Mouse (Mus musculus) limb, embryonic 12.5 days (tissue): ENCODE data around the gene Tmem132c. TPM values are rescaled to one million over a fixed set of nuclear protein-coding genes. Genes with fewer than 3 reads are reported as not detected.

Experiments
- ATAC-seq: fragments of 200-750 bp; cut with Nextera tagmentation; 2 replicates; pipeline ENCODE4 v1.8.0; 2017; ENCODE audit warnings: low read depth, moderate TSS enrichment; ENCODE audit not compliant: insufficient number of reproducible peaks, insufficient read depth, low FRiP score, low TSS enrichment
- H3K27ac ChIP-seq: fragments of 300-500 bp; sonication (generic); 2 replicates; pipeline ENCODE4 v1.5.1; 2016; ENCODE audit warnings: mild to moderate bottlenecking, moderate library complexity
- H3K27me3 ChIP-seq: fragments of 300-500 bp; sonication (generic); 2 replicates; pipeline ENCODE4 v1.6.1; 2016; ENCODE audit warnings: mild to moderate bottlenecking, moderate library complexity
- H3K36me3 ChIP-seq: fragments of 300-500 bp; sonication (generic); 2 replicates; pipeline ENCODE4 v1.6.1; 2016; ENCODE audit warnings: mild to moderate bottlenecking, moderate library complexity
- H3K4me1 ChIP-seq: fragments of 300-500 bp; sonication (generic); replicated peaks from 2 replicates; pipeline ENCODE4 v1.6.1; 2016
- H3K4me2 ChIP-seq: fragments of 300-500 bp; sonication (generic); 2 replicates; pipeline ENCODE4 v1.6.1; 2016; ENCODE audit warnings: mild to moderate bottlenecking, moderate library complexity
- H3K4me3 ChIP-seq: fragments of 300-500 bp; sonication (generic); replicated peaks from 2 replicates; pipeline ENCODE4 v1.5.1; 2016; ENCODE audit warnings: mild to moderate bottlenecking
- H3K9ac ChIP-seq: fragments of 300-500 bp; sonication (generic); replicated peaks from 2 replicates; pipeline ENCODE4 v1.6.1; 2016; ENCODE audit warnings: mild to moderate bottlenecking, moderate library complexity
- H3K9me3 ChIP-seq: fragments of 300-500 bp; sonication (generic); 2 replicates; pipeline ENCODE4 v1.6.1; 2016; ENCODE audit warnings: mild to moderate bottlenecking, moderate library complexity
- WGBS: fragments of 180-500 bp; shearing (Covaris S2); methylation state at CpG from one replicate; pipeline ENCODE4 v1.1.7; 2016; 5-methylcytosine and 5-hydroxymethylcytosine counted together
- polyA plus RNA-seq: library from polyadenylated mRNA; unstranded; fragments of >200 nt; fragmentation: Nextera tagmentation; extraction: Ambion mirVana; gene quantifications from 2 replicates; pipeline ENCODE4 v1.2.1, GENCODE M21; 2016

Tmem132c gene
- polyA plus RNA-seq, 1 experiment from 2014 or later = 48.0 TPM

DNA sequence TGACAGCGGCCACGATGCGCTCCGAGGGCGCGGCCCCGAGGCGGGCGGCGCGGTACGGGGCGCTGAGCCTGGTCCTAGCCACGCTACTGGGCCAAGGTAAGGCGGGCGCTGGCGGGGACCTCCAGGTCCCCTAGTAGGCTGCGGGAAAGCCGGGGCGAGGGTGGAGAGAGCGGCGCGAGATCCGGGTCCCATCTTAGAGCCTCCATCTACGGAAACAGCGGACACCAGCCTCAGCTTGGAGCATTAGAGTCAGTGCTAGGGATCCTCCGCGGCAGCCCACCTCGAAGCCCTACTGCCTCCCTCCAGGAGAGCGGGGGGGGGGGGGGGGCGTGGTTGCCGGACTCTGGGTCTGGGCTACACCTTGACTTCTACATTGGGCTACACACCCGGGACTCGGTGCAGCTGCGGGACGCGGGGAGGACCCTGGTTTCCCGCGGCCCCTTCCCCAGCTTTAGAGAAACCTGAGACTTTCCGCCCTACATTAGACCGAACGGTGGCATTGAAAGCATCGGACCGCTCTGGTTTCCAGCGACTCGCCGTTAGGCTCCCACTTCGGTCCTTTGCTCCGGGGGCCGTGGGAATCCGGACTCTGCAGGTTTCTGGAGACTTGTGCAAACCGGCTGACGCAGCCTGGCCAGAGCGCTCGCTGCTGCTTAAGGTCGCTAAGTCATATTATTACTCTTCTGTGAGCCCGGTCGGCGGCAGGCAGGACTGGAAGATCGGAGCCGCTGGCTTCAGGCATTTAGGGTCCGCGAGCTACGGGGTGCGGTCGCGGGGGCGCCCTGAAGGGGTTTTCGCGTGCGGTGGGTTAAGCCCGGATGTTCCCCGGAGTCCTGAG is 536 bp downstream of the Tmem132c start:
- under 1% methylated on average over 62 of the region's 73 CpGs for WGBS
- ATAC-seq = peak; percentile 69
- peaks cover 37% of the 10 kb centered on the region for H3K4me1 ChIP-seq

DNA sequence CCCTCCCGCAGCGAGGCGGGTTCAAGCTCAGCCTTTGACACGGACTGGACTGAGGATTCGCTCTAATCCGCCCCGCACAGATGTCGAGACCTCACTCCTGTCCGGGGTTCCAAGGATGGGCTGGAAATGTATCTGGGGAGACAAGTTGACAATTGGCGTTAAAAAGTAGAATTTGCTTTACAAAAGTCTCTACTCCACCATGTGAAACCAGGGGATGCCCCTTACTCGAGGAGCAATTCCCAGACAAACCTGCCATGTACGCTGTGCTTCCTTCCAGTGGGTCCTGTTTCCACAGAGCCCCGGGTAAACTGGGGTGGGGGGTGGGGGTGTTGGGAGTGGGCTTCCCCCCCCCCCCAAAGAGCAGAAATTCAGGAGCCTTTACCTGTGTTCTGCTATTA is 1.2 kb downstream of the Tmem132c start:
- Histone ChIP-seq H3K27ac (peak overlapping the region; percentile 86), H3K9me3 (peaks cover 9% of the 10 kb centered on the region; the same call in 1 of the 2 replicates), H3K4me3 (peak overlapping the region; percentile 75), H3K9ac (peak overlapping the region; percentile 75), H3K4me1 (peaks cover 35% of the 10 kb centered on the region), H3K27me3 (peaks cover 14% of the 10 kb centered on the region), H3K4me2 (peak overlapping the region; percentile 85), H3K36me3 (no peaks in the 10 kb centered on the region)
- under 1% methylated on average over 13 of the region's 13 CpGs for WGBS
- ATAC-seq = no peak

More for the DNA sequence above, 536 bp downstream of the Tmem132c start:
- H3K9me3 ChIP-seq = peaks cover 9% of the 10 kb centered on the region; the same call in 1 of the 2 replicates
- H3K27ac ChIP-seq = peak overlapping the region; percentile 86
- peak overlapping the region; percentile 75 for H3K9ac ChIP-seq
- peak overlapping the region; percentile 85 for H3K4me2 ChIP-seq
- no peaks in the 10 kb centered on the region for H3K36me3 ChIP-seq
- H3K27me3 ChIP-seq = peaks cover 14% of the 10 kb centered on the region
- H3K4me3 ChIP-seq = peak overlapping the region; percentile 75

DNA sequence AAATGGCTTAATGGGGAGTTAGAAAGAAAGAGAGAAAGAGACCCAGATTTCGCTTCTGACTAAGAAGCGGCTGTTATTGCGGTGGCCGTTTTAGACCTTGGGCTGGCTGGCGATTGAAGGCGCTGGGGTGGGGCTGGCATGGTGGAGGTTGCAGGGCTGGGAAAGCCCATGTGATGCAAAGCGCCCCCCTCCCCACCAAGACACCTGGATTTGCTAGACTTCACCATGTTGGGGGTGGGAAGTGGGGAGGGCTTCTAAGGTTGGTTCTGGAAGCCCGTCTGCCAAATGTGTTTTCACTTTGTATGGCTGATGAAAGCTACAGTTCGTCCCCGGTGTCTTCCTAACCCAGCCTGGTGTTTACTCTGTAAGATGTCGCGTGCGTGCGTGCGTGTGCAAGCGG is 1.6 kb downstream of the Tmem132c start:
- H3K36me3 ChIP-seq = no peaks in the 10 kb centered on the region
- peak overlapping the region; percentile 86; the same call in 1 of the 2 replicates for H3K27ac ChIP-seq
- WGBS = 2% methylated on average over 16 of the region's 16 CpGs
- no peak for ATAC-seq
- H3K9ac ChIP-seq = peak overlapping the region; percentile 75
- peaks cover 9% of the 10 kb centered on the region; the same call in 1 of the 2 replicates for H3K9me3 ChIP-seq
- H3K4me2 ChIP-seq = peak overlapping the region; percentile 85
- H3K4me1 ChIP-seq = peaks cover 35% of the 10 kb centered on the region
- peaks cover 14% of the 10 kb centered on the region for H3K27me3 ChIP-seq
- H3K4me3 ChIP-seq = peak overlapping the region; percentile 75

DNA sequence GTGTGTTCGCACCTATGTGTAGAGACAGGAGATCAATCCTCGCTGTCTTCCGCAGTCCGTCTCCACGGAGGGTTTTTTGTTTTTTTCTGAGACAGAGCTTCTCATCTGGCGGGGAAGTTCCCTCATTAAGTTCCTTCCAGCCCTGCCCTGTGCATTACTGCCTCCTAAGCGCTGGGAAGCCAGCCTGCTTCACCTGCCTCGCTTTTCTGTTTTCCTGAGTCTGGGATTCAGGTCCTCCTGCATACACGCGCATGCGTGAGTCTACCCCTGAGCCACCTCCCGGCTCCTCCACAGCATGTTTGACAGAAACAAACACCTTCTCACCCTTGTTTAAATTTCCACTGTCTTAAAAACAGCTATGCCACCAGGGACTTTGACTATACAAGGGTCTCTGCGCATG is 2.0 kb downstream of the Tmem132c start:
- ATAC-seq = no peak
- H3K27me3 ChIP-seq = peaks cover 14% of the 10 kb centered on the region
- H3K9ac ChIP-seq = peak overlapping the region; percentile 75
- H3K4me2 ChIP-seq = peak overlapping the region; percentile 85
- peaks cover 35% of the 10 kb centered on the region for H3K4me1 ChIP-seq
- 7% methylated on average over 13 of the region's 13 CpGs for WGBS
- peaks cover 6% of the 10 kb centered on the region; the same call in 1 of the 2 replicates for H3K9me3 ChIP-seq
- peak overlapping the region; percentile 86; the same call in 1 of the 2 replicates for H3K27ac ChIP-seq
- no peaks in the 10 kb centered on the region for H3K36me3 ChIP-seq
- H3K4me3 ChIP-seq = peak overlapping the region; percentile 75

DNA sequence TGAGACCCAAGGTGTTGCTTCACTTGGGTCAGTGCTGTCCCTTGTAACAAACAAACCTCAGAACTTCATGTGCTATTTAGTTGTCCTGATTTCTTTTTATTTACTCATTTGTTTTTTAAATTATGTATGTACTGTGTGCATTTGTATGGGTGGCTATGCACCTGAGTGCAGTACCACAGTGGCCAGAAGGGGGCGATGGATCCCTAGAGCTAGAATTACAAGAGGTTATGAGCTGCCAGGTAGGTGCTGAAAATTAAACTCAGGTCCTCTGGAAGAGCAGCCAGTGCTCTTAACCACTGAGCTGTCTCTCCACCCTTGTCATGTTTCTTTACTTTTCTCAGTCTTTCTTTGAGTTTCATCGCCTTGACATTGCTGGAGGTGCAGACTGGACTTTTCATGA is 11.7 kb downstream of the Tmem132c start:
- Histone ChIP-seq H3K9me3 (peaks cover 12% of the 10 kb centered on the region; the same call in 1 of the 2 replicates), H3K27me3 (no peaks in the 10 kb centered on the region), H3K9ac (no peak overlapping the region), H3K4me3 (no peak overlapping the region), H3K36me3 (0 out of 2 replicates have a peak, but pooled peaks cover 10% of the 10 kb centered on the region), H3K4me2 (no peak overlapping the region), H3K27ac (no peak overlapping the region), H3K4me1 (peaks cover 12% of the 10 kb centered on the region)
- no peak for ATAC-seq
- WGBS = 62% methylated on average over 2 of the region's 2 CpGs

DNA sequence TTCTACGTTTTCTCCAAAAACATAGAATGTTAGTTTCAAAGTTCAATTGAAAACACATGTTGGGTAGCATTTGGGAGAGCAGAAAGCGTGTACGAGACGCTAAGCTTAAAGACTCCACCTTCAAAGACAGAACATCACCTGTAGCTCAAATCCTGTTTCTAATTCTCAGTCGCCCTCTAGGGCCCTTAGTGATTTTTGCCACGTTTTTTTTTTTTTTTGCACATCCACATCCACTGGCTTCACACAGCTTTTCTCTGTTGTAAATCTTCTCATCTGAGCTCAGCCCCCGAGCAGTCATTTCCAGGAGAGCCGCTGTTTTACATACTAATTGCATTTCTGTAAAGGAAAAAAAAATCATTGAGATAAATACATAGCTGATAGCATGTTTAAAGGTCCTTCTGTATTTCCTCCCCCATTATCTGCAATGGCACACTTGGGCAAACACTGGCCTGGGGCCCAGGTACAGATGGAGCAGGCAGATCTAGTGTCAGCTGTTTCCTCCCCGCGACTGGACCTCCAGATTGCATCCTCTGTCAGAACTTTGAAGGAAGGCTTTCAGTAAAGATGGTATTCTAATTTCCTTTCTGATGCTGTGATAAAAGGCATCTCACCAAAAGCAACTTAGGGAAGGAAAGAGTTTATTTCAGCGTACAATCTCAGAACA is 15.5 kb downstream of the Tmem132c start:
- WGBS = 49% methylated on average over 11 of the region's 11 CpGs
- Histone ChIP-seq H3K4me2 (no peak overlapping the region), H3K27ac (no peak overlapping the region), H3K4me3 (no peak overlapping the region), H3K9me3 (peaks cover 12% of the 10 kb centered on the region; the same call in 1 of the 2 replicates), H3K9ac (no peak overlapping the region), H3K36me3 (peaks cover 19% of the 10 kb centered on the region; the same call in 1 of the 2 replicates), H3K27me3 (no peaks in the 10 kb centered on the region), H3K4me1 (peaks cover 16% of the 10 kb centered on the region)
- ATAC-seq = no peak

DNA sequence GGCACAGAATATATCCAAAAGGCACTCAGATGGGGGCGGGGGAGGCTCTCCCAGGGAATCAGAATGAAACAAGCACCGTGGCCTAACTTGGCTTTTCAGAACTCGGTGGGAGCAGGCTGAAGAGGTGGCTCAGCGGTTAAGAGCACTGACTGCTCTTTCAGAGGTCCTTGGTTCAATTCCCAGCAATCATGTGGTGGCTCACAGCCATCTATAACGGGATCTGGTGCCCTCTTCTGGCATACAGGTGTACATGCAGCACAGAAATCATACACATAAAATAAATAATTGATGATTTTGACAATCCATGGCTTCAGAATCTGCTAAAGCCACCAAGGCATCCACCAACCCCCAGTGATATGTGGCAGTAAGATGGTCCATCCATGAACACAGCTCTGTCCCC is 20.5 kb downstream of the Tmem132c start:
- Histone ChIP-seq H3K36me3 (peaks cover 12% of the 10 kb centered on the region; the same call in 1 of the 2 replicates), H3K9me3 (no peaks in the 10 kb centered on the region), H3K9ac (no peak overlapping the region), H3K27me3 (no peaks in the 10 kb centered on the region), H3K4me1 (peaks cover 24% of the 10 kb centered on the region), H3K4me2 (no peak overlapping the region), H3K4me3 (no peak overlapping the region), H3K27ac (no peak overlapping the region)
- 88% methylated on average over 5 of the region's 5 CpGs for WGBS
- ATAC-seq = no peak

DNA sequence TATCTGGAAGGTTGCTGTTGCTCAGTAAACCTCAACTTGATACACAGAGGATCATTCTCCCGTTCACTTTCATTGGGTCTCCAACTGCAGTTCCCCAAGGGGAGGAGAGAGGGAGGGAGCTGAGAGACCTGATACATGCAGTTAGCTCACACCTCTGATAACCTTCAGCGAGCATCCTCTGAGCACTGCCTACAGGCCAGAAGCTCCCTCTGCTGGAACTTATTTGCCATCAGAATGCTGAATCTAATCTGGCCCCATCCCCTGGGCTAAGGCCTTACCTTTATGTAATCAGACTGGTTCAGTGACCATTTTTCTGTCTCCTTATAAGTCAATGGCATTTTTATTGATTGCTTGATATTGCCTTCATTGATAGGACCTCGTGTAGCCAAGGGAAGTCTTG is 29.5 kb downstream of the Tmem132c start:
- no peaks in the 10 kb centered on the region for H3K27me3 ChIP-seq

DNA sequence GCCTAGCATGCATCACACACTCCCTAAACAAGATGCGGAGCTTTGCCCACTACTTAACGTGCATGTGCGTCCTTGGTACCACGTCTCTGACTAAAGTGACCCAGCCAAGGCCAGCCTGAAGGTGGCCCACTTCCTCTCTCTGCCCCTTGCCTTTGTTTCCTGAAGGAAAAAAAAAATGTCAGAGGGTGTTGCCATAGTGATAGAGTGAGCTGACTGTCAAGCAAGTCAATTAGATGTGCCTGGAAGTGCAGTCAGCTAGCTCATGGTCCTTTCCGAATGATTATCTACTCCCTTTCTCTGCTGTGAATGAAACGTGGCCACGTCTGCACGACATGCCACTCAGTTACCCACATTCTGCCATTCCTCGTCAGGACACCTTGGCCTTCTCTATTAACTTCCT is 37.9 kb downstream of the Tmem132c start:
- H3K4me2 ChIP-seq = no peak overlapping the region
- no peaks in the 10 kb centered on the region for H3K9me3 ChIP-seq
- no peak overlapping the region for H3K27ac ChIP-seq
- H3K27me3 ChIP-seq = no peaks in the 10 kb centered on the region
- ATAC-seq = no peak
- peaks cover 5% of the 10 kb centered on the region; the same call in 1 of the 2 replicates for H3K4me1 ChIP-seq
- H3K9ac ChIP-seq = no peak overlapping the region
- no peaks in the 10 kb centered on the region for H3K36me3 ChIP-seq
- no peak overlapping the region for H3K4me3 ChIP-seq
- 88% methylated on average over 9 of the region's 9 CpGs for WGBS

More for the DNA sequence above, 29.5 kb downstream of the Tmem132c start:
- Histone ChIP-seq H3K9me3 (no peaks in the 10 kb centered on the region), H3K4me3 (no peak overlapping the region), H3K4me1 (no peaks in the 10 kb centered on the region), H3K36me3 (peaks cover 13% of the 10 kb centered on the region; the same call in 1 of the 2 replicates), H3K4me2 (no peak overlapping the region), H3K27ac (no peak overlapping the region), H3K9ac (no peak overlapping the region)
- no peak for ATAC-seq
- 62% methylated on average over 3 of the region's 3 CpGs for WGBS

DNA sequence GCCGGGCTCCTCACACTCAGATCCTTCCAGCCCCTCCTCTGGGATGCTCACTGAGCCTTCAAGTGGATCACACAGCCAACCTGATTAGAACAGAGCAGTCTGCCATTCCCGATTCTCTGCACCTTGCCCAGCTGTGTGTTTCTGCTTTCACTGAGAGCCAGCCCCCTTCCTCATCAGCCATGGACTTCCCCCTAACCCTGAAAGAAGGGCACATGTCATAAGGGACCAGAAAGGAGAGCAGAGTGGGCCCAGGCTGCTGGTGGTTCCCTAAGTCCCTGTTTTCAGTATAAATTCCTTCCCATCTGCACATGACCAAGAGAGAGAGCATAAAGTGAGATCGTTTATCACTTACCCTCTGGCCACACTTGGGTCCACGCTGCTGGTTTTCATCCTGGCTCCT is 39.6 kb downstream of the Tmem132c start:
- Histone ChIP-seq H3K4me2 (no peak overlapping the region), H3K36me3 (0 out of 2 replicates have a peak, but pooled peaks cover 3% of the 10 kb centered on the region), H3K27me3 (no peaks in the 10 kb centered on the region), H3K27ac (no peak overlapping the region), H3K9ac (no peak overlapping the region), H3K4me1 (peaks cover 5% of the 10 kb centered on the region; the same call in 1 of the 2 replicates), H3K9me3 (no peaks in the 10 kb centered on the region), H3K4me3 (no peak overlapping the region)
- 60% methylated on average over 4 of the region's 4 CpGs for WGBS
- ATAC-seq = no peak

DNA sequence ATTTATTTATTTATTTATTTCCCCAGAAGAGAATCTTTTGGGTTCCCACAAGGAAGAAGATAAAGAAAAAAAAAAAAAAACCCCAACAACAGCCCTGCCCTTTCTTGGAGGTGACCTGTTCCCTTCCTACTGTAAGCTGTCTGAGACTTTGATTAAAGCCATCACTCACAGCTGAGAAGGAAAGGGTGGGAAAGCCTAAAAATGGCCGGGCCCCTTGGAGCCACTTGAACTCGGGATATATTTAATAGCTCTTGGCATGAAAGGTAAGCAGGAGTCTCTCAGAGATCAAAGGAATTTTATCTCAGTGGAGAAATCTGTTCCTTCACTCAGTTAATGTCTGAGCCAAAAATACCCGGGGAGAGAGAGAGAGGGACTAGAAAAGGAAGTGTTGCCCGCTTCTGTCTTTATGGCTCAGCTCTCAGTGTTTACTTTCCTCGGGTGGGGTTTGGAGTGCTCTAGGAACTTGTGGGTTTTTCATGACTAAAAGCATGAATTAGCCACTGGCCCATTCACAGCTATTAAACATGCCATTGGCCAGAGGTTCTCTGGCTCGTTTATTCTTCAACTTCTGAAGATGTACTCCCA is 41.0 kb downstream of the Tmem132c start:
- 20% methylated on average over 6 of the region's 6 CpGs for WGBS
- ATAC-seq = no peak
- H3K9ac ChIP-seq = no peak overlapping the region

More for the DNA sequence above, 41.0 kb downstream of the Tmem132c start:
- H3K4me2 ChIP-seq = no peak overlapping the region
- H3K4me3 ChIP-seq = no peak overlapping the region
- H3K4me1 ChIP-seq = peaks cover 5% of the 10 kb centered on the region; the same call in 1 of the 2 replicates
- no peaks in the 10 kb centered on the region for H3K27me3 ChIP-seq
- H3K36me3 ChIP-seq = 0 out of 2 replicates have a peak, but pooled peaks cover 5% of the 10 kb centered on the region
- no peak overlapping the region for H3K27ac ChIP-seq
- no peaks in the 10 kb centered on the region for H3K9me3 ChIP-seq
